Mouse (Mus musculus) cerebellum, postnatal 4 days (tissue): Measurements from ENCODE around the gene Ugt8a.

Experiments
- DNase-seq, 2 experiments: peaks; one replicate each; pipeline ENCODE4 v3.0.0; 2022; ENCODE audit warnings: low spot score in 2 of 2, mixed read lengths in 1 of 2

Gene Ugt8a

DNA sequence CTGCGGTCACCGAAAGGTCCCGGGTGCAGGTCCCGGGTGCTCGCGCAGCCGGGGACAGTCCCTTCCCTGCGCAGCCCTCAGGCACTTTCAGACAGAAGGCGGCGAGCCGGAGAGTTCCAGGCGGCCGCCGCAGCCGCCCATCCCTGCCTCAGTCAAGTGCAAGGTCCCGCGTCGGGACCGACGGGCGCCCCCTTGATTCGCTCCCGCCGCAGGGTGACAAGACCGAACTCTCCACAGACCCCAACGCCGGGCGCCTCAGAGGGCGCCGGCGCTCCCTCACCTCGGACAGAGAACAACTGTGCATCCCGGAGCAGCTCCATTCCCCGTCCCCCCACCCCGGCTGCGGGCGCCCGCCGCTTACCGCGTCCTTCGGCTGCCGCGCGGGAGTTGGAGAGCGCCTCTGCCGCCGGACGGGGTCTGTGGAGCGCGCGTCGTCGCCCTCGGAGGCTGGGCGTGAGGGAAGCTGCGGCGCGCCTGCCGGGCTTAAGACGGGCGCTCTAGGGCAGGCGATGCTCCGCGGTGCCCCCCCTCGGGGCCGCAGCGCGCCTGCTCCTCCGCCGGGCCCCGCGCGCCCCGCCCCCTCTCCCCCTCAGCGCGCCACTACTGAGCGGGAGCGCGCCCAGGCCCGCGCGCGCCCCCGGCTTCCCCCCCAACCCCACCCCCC is at the start of gene Ugt8a:
TSS of gene Ugt8a (minus strand) at position 528 of the 664 bp plus-strand sequence.
- DNase-seq = peak in 1 of 2 experiments; percentile 54

DNA sequence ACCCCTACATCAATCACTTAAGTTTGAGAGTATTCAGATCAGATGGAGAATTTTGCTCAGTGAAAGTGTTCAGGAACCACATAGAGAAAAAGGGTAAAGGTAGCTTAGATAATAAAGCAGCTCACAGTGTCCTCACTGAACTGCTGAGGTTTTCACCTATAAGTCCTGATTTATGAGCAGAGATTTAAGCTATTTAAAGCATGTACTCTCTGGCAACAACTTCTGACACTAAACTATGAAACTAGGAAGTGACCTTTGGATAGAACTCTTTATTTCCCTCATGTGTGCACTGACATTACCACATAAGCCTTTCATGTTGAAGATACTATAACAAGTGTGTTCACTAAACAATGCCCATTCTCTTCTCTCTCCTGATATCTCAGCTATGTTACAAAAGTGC is 48.2 kb upstream of the Ugt8a start:
- no peak for DNase-seq

DNA sequence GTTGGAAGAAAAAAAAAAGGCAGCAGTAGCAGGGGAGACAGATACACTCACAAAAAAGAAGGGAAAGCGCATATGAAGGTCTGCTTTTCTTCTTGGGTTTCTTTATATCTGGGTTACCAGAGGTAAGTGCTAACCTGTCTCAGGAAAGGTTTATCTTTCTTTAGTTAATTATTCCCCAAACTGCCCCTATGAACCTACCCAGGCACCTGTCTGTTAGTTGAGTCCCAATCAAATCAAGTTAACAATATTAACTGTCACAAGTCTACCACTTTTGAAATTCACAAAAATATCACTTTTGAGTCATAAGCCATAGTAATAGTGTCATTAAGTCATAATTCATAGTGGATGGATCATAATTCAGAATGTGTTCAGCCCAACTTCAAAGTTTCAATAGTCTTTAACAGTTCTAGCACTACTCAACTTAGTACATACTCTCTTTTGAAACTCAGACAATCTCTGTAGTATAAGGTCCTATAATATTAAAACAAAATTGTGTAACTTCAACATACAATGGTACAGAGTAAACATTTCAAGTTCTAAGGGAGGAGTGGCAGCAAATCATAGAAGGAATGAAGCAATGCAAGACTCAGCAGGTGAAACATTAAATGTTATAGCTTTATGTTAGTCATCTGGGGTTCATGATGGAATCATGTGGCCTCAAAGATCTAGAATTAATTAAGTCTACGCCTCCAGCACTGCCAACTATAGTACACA is 45.4 kb upstream of the Ugt8a start:
- DNase-seq = no peak

DNA sequence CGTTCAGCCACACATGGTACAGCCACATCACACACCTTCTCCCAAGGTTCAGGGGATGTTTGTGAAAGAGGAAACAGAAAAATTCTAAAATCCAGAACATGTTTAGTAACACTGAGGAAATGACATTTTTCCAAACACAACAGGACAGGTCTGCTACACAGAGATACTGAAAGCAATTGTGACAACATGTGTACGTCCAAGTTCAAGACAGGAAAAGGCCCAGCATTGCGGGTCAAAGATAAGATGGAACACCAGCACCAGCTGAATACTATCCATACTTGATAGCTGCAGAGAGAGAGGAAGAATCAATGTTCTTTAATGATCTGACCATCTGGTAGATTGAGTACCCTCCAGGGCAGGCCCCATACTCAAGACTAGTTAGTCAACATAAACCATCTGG is 41.1 kb upstream of the Ugt8a start:
- no peak for DNase-seq

DNA sequence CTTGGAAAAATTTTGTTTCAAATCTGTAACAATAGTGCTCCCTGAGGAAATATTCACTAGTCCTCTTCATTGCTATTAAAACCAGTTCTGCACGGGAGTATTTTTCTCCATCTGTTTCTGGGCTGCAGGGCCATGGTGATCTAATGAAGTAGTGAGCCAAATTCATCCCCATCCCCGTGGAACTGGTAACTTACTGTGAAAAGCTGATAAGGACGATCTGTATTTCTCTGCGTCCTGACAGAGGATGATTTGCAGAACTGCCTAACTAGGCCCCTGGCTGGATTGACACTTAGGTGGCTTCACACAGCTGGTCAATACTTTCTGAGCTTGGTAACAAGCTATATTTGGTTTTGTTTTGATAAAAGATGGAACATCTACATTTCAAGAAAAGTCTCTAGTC is 37.5 kb upstream of the Ugt8a start:
- no peak for DNase-seq

DNA sequence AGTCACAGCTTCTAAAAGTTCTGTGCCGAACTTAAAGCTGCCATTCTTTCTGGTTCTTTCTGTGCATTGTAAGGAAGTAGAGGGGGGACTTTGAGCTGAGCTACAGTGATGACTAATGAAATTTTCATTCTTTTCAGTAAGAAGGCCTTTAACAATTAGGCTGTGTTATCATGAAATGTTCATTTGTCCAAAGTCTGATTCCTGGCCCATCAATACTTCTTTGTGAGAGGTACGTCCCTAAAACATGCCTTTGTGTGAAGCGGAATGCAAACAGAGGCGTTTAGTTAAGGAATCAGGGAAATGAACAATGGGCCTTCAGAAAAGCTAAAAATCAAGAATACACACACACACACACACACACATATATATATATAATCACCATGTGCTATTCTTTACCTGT is 31.0 kb upstream of the Ugt8a start:
- DNase-seq = no peak

DNA sequence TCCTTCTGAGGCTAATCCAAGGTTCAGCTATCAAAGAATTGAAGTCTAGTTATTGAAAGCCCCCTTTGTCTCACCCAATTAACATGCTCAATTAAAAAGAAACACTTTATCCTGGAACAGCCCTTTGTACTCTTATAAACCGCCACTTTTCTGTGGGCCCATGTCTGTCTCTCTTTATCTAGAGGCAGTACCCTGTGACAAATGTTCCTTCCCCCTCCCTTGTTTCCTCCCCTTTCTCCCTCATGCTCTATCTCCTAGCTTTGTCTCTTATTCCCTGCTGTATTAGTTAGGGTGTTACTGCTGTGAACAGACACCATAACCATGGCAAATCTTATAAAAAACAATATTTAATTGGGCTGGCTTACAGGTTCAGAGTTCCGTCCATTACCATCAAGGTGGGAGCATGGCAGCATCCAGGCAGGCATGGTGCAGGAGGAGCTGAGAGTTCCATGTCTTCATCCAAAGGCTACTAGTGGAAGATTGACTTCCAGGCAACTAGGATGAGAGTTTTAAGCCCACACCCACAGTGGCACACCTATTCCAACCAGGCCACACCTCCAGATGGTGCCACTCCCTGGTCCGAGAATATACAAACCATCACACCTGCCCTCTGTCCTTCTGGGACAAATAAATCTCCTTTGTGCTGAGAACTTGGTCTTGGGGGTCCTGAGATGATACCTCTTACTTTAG is 17.9 kb upstream of the Ugt8a start:
- DNase-seq = no peak

DNA sequence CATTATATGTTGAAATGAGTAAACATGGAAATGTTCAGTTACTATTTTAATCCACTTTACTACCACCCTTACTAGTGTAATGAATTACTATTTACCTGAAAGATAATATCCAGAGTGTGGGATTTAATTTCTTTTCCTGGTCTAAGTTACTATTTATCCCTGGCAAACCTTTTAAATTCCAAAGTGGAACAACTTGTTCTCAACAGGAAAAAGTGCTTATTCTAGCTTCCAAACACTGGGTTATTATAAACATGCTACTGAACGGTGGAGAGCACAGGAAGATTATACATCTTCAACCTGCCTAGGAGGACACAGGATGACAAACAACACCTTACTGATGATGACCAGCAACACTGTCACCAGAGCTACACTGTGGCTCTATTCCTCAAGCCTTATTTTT is 16.5 kb upstream of the Ugt8a start:
- no peak for DNase-seq

DNA sequence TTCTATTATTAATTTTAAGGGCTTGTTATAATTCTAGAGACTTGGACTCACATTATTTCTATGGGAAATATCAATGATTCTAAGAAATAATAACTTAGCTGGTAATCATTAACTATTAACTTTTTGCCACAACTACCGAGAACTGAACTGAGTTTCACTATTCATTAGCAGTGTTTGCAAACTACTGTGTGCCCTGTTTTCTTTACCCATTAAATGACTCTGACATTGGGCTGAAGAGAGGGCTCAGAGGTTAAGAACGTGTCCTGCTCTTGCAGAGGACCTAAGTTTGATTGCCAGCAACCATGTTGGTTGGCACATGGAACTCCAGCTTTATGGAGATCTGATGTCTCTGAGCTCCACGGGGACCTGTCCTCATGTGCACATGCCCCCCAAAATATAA is 2.4 kb upstream of the Ugt8a start:
- no peak for DNase-seq

DNA sequence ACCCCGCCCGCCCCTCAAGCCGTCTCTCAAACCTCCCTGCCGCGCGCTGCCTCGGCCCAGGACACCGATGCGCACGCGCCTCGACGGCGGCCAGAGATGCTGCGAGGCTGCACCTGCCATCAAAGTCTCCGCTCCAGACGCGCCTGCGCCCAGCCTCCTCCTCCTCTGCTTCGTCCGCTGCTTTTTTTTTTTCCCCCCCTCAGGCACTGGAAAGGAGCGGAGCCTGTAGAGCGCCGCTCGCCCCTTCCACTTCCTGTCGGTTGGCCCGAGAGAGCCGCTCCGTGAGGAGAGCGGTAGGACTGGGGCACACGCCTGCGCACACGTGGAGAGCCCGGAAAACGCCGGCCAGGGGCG is 314 bp upstream of the Ugt8a start:
- peak in 1 of 2 experiments; percentile 31 for DNase-seq

DNA sequence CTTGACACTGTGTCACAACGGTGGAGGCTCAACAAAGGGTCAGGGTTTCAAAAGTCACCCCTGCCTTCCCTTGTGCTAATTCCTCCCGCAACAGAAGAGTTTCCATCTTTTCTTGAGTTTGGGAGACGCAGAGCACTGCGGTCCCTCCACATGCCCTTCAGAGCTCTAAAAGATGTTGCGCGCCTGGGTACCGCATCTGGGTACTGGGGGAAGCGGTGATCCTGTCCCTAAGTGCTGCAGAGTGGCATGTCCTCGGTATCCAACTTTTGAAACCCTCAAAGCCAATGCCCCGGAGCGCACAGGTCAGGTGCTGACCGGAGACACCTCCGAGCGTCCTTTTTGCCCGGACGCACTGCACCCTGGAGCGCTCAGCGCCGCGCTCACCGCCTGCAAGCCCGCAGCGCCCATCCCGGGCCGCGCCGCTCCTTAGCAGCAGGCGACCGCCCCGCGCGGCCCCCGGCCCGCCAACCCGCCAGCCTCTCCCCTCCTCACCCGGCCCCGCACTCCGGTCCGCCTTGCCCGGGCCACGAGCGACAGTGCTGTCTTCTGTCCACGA is 805 bp downstream of the Ugt8a start:
- DNase-seq = no peak

DNA sequence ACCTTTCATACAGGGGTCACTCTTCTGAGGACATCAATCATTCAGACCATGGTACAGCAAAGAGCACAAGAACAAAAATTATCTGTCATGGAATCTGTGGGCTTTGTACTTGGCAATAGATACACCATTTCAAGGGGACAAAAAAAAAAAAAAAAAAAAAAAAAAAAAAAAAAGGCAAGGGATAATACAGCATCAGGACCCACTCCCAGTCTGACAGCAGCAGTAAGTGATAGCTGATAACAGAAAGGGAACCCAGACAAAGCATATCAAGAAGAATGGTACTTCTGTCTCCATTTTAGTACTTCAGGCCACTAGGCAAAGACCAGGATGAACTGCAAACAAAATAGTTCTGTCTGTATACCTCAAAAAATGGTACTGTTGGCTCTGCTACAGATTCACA is 2.6 kb downstream of the Ugt8a start:
- DNase-seq = no peak

DNA sequence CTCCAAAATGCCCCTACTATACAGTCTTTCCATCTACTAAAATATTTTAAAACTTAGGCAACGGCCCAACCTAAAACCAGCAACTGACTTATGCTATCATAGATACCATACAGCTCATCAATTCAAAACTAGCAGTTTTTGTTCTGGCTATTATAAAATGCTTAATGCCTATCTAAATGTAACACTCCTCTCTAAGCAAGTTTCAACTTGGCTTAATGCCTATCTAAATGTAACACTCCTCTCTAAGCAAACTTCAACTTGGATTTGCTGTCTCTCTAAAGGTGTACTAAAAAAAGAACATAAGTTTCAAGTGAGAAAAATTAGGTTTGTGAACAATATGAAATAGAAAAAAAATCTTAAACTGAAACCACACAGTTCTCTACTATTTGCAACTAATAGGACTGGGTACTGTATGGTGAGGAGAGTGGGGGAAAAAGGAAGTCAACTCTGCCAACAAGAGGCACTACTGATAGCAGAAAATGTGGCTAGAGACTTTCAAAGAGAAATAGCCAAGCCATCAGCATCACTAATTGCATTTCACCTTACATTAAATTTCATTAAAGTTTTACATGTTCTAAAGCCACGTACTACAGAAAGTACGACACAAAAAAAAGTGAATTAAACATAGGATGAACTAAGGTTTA is 5.7 kb downstream of the Ugt8a start:
- no peak for DNase-seq

DNA sequence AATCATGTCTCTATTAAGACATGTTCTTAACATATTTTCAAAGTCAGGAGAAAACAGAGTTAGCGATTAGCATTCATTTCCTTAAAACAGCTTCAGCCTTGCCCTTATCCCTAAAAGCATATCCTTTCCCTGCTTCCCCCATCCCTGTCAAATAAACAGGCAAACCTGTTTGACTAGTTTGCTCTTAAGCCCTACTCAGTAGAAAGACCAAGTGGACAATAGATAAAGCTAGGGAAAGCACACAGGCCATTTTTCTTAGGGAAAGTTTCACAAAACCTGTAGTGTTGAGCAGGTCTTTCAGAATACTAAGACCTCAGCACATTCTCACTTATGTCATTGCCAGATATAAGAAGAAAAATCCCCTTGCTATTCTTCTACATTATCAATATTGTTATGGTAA is 7.4 kb downstream of the Ugt8a start:
- no peak for DNase-seq

DNA sequence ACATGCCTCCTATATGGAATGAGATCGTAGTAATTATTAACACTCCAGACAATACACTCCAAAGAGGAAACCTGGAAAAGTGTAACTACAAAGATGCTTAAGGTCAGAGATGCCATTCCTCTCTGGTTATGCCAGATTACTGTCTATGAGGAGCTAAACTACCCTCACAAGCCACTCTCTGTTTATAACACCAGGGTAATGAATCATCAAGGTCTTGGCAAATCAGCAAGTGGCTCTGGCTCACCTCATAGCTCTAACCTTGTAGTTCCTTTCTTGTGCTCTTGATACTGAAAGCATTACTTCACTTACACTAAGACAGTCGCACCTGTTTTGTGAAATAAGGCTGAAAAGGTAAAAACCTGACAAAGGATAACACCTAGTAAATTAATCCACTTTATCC is 17.5 kb downstream of the Ugt8a start:
- no peak for DNase-seq

DNA sequence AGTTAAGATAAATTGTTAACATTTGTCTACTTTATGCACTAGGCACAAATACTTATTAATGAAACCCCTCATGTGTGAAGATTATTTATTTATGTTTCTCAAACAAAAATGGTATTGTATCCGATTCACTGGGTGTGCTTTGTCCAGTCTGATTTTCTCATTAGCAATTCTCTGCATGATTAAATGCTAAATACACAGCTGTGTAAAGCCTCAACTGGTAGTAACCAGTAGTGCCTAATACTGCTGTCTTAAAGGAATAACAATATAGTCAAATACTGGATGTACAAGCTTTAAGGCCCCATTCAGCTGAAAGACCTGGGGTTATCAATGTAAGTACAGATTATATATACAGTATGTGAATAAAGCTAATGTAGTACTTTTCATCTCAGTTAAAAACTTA is 39.4 kb downstream of the Ugt8a start:
- DNase-seq = no peak

DNA sequence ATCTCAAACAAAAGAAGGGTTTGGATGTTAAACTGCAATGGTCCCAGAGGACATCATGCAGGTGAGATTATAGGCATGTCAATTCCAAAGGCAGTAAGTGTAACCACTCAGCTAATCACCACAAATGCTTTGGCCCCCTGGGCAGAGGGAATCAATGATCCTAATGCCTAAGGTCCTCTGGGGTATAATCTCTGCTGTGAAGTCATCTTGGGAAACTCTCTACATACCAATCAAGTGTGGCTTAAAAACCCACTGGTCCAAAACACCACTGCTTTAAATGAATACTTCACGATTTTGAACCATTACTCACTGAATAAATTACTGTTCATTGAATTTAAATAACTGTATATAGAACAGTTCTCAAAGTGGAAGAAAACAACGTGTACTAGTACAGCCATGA is 51.3 kb downstream of the Ugt8a start:
- DNase-seq = no peak

DNA sequence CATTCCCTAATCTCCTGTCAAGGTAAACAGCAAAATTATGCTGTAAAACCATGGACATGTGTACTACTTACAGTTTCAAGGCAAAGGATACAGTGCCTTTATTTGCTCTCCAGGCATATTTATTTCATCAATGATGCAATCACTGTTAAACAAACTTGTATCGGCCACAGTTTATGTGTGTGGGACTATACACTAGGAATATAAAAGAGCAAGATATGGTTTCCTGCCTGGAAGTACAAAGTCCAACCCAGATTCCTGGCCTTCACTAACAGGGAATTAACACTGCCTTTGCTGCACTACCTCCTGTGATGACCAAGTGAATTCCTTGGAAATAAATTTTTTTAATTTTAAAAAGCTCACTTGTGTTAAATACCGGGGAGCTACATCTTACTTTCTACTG is 53.5 kb downstream of the Ugt8a start:
- DNase-seq = no peak

DNA sequence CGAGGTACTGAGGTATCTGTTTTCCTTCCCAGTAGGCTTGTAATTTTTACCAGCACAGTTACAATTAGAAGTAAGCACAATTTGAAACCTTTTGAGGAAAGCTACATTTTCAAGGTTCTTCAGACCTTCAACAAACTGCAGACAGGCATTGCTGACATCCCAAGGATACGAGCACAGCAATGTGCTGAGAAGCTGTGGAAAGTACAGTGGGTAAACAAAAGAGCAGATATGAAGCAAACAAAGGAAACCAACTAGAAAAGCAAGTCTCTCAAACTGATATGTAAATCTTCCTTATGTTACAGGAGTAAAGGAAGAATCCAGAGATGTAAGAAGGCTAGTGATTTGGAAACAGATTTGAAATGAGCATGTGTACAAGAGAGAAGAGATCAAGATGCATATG is 54.0 kb downstream of the Ugt8a start:
- DNase-seq = no peak

DNA sequence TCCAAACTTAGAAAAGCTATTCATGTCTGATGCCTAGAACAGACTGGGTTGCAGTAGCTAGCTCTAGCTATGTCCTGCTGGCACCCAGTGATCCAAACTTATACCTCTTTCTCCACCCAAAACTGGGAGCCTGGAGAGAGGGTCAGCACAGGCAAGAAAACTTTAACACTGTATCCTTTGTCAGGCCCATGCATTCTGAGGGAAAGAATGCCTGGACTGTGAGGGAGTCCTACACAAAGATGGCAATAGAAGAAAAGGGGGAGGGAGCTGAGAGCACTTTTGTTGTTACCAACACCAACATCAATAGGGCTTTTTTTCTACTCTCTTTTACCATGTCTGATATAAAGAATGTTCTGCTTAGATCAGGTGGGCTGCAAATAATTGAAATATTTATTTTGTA is 55.4 kb downstream of the Ugt8a start:
- DNase-seq = no peak

DNA sequence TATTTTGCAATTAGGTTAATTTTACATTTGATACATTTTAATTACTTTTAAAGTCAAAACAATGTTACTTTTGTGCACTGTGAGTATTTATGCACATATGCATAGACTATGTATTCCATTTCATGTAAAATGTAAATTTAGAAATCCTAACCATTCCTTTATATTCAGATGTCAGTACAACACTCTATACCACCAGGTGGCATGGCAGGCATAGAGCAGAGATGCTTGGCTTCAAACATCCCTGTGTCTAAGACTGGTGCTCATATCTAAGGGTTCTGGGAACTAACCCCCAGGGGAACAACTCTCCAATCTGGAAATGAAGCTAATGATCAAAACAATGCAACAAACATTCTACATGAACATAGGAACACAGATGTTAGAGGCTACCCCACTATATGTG is 56.6 kb downstream of the Ugt8a start:
- DNase-seq = no peak

DNA sequence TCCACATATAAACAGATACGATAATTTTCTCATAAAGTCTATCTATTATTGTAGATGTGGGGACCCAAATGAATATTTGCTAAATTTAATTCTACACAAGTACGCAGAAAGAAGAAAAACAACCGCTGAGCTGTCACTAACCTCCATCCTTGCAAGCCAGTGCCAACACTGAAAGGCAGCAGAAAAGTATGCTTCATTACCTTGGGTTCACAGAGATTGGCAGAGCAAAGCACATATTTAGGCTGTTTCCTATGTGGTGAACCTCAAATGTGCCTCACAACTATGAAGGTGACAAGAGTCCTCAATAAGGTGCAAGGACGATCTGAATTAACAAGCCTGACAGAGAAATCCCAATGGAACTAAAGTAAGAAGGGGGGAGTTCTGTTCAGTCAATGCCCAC is 64.0 kb downstream of the Ugt8a start:
- DNase-seq = no peak
